Mouse (Mus musculus) cerebellum, adult 2 months (tissue): Measurements from ENCODE around the gene Speg. TPM values are rescaled to one million over a fixed set of nuclear protein-coding genes. Genes with fewer than 3 reads are reported as not detected.

Source experiments
- DNase-seq, 2 experiments: peaks; one replicate each; pipeline ENCODE4 v3.0.0; 2021
- H3K27ac ChIP-seq: fragments of 200-500 bp; 2 replicates; pipeline ENCODE4 v1.5.1; 2012; ENCODE audit warnings: low read length, control low read depth, inconsistent platforms; ENCODE audit not compliant: insufficient read depth
- H3K27me3 ChIP-seq: fragments of 200-500 bp; 2 replicates; pipeline ENCODE4 v1.6.1; 2012; ENCODE audit warnings: inconsistent platforms, mild to moderate bottlenecking, low read length, moderate library complexity; ENCODE audit not compliant: control insufficient read depth, insufficient read depth
- H3K4me1 ChIP-seq: fragments of 200-500 bp; 2 replicates; pipeline ENCODE4 v1.6.1; 2011; ENCODE audit warnings: low read length; ENCODE audit not compliant: control insufficient read depth, insufficient read depth
- H3K4me3 ChIP-seq: fragments of 200-500 bp; replicated peaks from 2 replicates; pipeline ENCODE3; 2011; ENCODE audit warnings: mild to moderate bottlenecking, low read depth, low read length, control low read depth; ENCODE audit not compliant: insufficient read depth
- CTCF ChIP-seq: fragments of 200-500 bp; IDR thresholded peaks from 2 replicates; pipeline ENCODE4 v1.5.1; 2011; ENCODE audit warnings: low read depth, mild to moderate bottlenecking, control low read depth, low read length, moderate library complexity, borderline replicate concordance; ENCODE audit not compliant: insufficient read depth
- POLR2A ChIP-seq: fragments of 200-500 bp; IDR thresholded peaks from 2 replicates; pipeline ENCODE4 v1.6.1; 2011; ENCODE audit warnings: low read length, control low read depth, borderline replicate concordance; ENCODE audit not compliant: insufficient read depth
- WGBS: fragments of 180-500 bp; shearing (Covaris S2); methylation state at CpG from one replicate; pipeline ENCODE4 v1.1.7; 2018; 5-methylcytosine and 5-hydroxymethylcytosine counted together
- polyA plus RNA-seq: library from polyadenylated mRNA; depleted of rRNA; stranded (reverse); fragments of >200 nt; gene quantifications from 2 replicates; pipeline ENCODE4 v1.2.3, GENCODE M21; 2012

The Speg gene
- polyA plus RNA-seq, 1 experiment, result 122 TPM

DNA sequence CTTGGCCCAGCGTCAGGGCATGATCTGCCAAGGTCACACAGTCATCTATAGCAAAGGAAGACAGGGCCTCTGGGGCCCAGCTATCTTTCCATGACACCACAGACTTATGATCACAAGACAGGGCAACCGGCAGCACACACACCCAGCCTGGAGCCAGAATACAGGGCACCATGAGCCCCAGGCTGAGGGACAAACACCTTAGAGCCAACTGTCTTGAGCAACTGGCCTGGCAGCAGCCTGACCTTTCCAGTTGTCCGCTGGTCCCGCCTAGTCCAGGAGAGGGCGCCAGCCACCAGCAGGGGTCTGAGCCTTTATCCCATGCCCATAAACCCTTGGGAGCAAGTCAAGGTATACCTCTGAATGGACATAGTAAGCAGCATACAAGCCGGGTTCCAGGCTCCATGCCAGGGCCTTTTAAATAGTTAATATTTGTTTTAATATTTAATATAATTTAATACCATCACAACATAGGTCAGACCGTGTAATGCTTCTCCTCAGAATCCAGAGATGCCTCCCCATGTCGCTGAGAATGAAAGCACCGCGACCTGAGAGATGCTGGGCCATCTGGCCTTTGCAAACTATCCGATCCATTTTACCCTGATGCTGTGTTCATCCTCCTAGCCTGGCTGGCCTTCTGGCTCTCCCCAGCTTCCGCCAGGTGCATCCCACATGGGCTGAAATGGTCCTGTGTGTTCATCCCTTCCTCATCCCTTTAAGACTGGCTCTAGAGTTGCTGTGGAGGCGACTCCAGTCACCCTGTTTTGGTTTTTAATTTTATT lies 3.6 kb upstream of the Speg start:
- no peak overlapping the region for H3K4me3 ChIP-seq
- TF ChIP-seq POLR2A, result no peak
- peak; percentile 49; the same call in 1 of the 2 replicates for TF ChIP-seq CTCF
- peaks cover 41% of the 10 kb centered on the region for H3K4me1 ChIP-seq
- 22% methylated on average over 13 of the region's 13 CpGs for WGBS
- no peaks in the 10 kb centered on the region for H3K27me3 ChIP-seq
- H3K27ac ChIP-seq, result peak overlapping the region; percentile 92
- peak; percentile 77 to 80 for DNase-seq

DNA sequence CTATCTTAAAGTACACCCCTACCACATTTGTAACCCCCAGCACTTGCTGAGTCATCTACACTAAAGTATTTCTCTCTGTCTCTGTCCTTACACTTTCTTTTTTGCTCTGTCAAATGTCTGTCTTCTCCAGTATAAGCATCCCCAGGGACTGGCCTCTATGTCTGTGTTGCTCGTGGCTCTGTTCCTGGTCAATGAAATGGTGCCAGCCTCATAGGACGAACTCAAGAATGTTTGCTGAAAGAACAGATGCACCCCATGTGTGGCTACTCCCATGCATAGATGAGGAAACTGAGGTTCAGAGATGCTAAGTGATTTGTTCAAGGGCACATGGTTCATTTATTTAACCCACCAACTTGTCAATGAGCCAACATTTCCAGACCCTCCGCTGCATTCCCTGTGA lies 2.6 kb upstream of the Speg start:
- no peak for TF ChIP-seq POLR2A
- no peak for TF ChIP-seq CTCF
- peak in 1 of 2 experiments; percentile 26 for DNase-seq
- Histone ChIP-seq H3K27ac (no peak overlapping the region; the same call in 1 of the 2 replicates), H3K4me3 (no peak overlapping the region), H3K4me1 (peaks cover 32% of the 10 kb centered on the region), H3K27me3 (no peaks in the 10 kb centered on the region)
- 34% methylated on average over 3 of the region's 3 CpGs for WGBS

DNA sequence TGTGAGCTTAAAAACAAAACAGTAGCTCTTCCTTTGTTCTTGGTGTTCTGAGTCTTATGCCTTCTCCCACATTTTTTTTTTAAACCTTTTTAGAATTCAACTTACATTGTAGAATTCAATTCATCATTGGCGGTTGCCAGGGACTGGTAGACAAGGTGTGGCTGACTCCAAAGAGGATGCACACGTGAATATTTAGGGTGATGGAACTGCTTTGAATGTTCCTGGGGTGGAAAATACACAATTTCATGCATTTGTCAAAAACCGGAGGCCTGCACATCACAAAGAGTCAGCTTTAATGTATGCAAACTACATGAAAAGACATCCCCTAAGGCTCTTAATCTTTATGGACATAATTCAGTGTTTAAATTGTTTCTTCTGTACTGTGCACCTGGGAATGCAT lies 1.8 kb upstream of the Speg start:
- no peak overlapping the region for H3K4me3 ChIP-seq
- peaks cover 27% of the 10 kb centered on the region for H3K4me1 ChIP-seq
- no peaks in the 10 kb centered on the region for H3K27me3 ChIP-seq
- WGBS, result 77% methylated on average over 3 of the region's 3 CpGs
- DNase-seq, result peak in 1 of 2 experiments; percentile 6
- TF ChIP-seq CTCF (no peak), POLR2A (no peak)
- H3K27ac ChIP-seq, result no peak overlapping the region

DNA sequence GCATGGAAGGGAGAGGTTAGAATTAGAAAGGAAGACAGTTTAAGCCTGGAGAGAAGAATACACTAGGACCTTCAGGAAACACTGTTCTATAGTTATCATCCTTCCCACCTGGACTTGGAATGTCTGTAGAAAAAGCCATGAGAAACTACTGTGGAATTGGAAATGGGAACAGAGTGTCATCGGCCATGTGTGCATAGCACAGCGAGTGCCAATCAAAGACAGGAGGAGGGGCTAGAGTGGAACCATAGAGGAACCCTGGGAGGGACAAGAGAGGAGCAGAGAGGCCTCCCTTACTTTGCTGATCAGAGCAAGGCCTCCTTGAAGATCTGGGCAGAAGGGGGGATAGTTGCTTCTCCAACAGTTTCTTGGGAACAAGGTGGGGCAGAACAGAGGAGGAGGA lies 4.1 kb downstream of the Speg start:
- Histone ChIP-seq H3K27me3 (no peaks in the 10 kb centered on the region), H3K4me3 (no peak overlapping the region), H3K27ac (no peak overlapping the region; the same call in 1 of the 2 replicates), H3K4me1 (peaks cover 31% of the 10 kb centered on the region)
- TF ChIP-seq CTCF (no peak), POLR2A (no peak)
- DNase-seq, result no peak
- WGBS, result 51% methylated on average over 2 of the region's 2 CpGs

DNA sequence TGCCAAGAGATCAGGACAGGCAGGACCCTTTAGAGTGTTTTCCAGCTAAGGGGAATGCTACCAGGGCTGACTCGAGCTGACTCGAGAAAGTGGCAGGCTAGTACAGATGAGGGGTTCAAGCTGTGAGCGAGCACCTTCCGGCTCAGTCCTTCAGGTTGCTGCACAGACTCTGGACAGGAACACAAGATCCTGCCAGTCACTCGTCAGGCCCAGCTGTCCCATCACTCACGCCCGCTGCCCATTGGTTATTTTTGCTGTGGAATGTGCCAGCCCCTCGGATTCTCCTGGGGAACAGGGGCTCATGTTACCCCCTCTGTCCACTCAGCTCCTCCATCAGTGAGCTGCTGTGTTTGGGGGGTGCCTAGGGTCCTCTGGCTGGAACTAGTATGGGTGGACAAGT lies 4.8 kb downstream of the Speg start:
- WGBS, result 49% methylated on average over 8 of the region's 8 CpGs
- TF ChIP-seq POLR2A (no peak), CTCF (no peak)

DNA sequence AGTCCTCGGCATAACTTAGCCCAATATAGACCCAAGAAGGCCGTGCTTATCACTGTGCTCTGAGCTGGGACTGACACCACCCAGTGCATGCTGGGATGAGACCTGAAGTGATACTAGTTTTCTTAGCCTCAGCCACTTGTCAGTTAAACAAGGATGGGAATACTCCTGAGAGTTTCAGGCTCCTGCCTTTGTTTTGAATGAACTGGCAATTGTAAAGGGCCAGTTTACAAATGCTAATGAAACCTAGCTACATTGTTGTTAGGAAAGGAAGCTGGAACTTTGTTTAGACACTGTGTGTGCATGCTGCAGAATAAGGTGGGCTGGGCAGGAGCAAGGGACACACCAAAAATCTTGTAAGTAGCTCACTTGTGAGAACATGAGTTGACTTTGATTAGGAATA lies 5.9 kb downstream of the Speg start:
- peaks cover 49% of the 10 kb centered on the region for H3K4me1 ChIP-seq
- H3K4me3 ChIP-seq, result peak overlapping the region; percentile 73
- no peaks in the 10 kb centered on the region for H3K27me3 ChIP-seq
- no peak for DNase-seq
- WGBS, result 61% methylated on average over 2 of the region's 2 CpGs
- H3K27ac ChIP-seq, result peak overlapping the region; percentile 99
- TF ChIP-seq CTCF (no peak), POLR2A (no peak)

More for the DNA sequence above, 4.8 kb downstream of the Speg start:
- H3K27me3 ChIP-seq, result no peaks in the 10 kb centered on the region
- no peak for DNase-seq
- H3K27ac ChIP-seq, result no peak overlapping the region
- H3K4me1 ChIP-seq, result peaks cover 38% of the 10 kb centered on the region
- H3K4me3 ChIP-seq, result no peak overlapping the region

DNA sequence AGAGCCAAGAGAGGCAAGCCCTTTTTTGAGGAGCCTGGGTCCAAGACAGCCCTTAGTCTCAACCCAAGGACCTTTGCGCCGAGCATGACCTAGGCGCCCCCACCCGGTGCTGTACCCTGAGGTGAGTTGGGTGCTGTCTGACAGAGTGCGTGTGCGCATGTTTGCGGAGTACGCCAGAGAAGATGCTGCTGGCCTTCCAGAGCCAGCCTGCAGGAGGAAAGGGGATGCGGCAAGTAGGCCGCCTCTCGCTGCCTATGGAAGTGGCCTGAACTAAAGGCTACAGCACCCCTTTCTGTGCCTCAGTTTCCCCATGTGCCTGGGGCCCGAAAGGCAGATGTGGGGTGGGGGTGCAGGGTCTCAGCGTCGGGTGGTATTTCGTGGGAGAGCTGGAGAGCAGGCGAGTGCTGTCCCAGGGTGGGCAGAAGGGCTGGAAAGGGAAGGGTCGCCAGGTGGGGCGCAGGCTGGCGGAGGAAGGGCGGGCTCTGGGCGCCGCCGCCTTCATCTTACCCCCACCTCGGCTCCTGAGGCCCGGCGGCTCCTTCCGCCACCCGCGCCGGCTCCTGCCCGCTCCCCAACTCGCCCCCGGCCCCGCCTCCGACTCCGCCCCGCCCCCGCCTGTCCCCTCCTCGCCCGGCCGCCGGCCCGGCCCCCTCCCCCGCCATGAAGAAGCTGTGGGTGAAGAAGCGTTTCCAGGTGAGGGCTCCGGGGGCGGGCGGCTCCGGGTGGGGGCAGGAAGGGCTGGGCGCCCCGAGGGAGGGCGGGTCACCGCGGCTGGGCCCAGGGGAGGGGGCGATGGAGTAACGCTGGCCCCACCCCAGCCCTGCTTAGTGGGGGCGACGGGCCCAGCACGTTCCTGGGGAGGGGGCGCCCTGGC lies 6.6 kb downstream of the Speg start:
- peak overlapping the region; percentile 73 for H3K4me3 ChIP-seq
- peak overlapping the region; percentile 99 for H3K27ac ChIP-seq
- H3K27me3 ChIP-seq, result no peaks in the 10 kb centered on the region
- WGBS, result 2% methylated on average over 58 of the region's 60 CpGs
- TF ChIP-seq CTCF (peak; percentile 11; the same call in 1 of the 2 replicates), POLR2A (peak; percentile 67)
- peak; percentile 77 to 80 for DNase-seq
- peaks cover 56% of the 10 kb centered on the region for H3K4me1 ChIP-seq
